In genomic region chr2:76962045-76962432, GRCm38 (mm10) we compare ENCODE assay signal across 19 mouse cellular contexts. TPM values are rescaled to one million over a fixed set of nuclear protein-coding genes. Genes with fewer than 3 reads are reported as not detected.
DNase-seq lines count a peak whose midpoint lies in the region; ATAC-seq and TF ChIP-seq lines count a peak whose summit lies in the region.
"Had no signal": no experiment of that assay in that cellular context is flagged by ENCODE, and none has a peak within 500 bp of the region (broad histone marks: within the 10 kb centered on the region; RNA-seq: fewer than 3 reads in every experiment).

No protein-coding gene starts in this region.

- no peaks in the 10 kb centered on the region for H3K9me3 ChIP-seq in midbrain, embryonic 15.5 days
- no peaks in the 10 kb centered on the region for H3K9me3 ChIP-seq in midbrain, embryonic 13.5 days
- H3K9me3 ChIP-seq in lung, postnatal 0 days (ENCODE audit: low read length), result no peaks in the 10 kb centered on the region
- H3K9me3 ChIP-seq in forebrain, postnatal 0 days (ENCODE audit: low read length), result no peaks in the 10 kb centered on the region
- H3K9me3 ChIP-seq: embryonic facial prominence, embryonic 10.5 days; forebrain, embryonic 13.5 days; heart, embryonic 12.5 days; hindbrain, embryonic 15.5 days had no signal

- TF ChIP-seq CTCF in kidney, adult 2 months (conservative IDR thresholded peaks at IDR 0.05; ENCODE audit: insufficient read depth, insufficient read length, low read depth, low read length), result no peak
- no peak for TF ChIP-seq CTCF in lung, postnatal 0 days (IDR thresholded peaks at IDR 0.05)
- TF ChIP-seq CTCF in forebrain, postnatal 0 days (IDR thresholded peaks at IDR 0.05; ENCODE audit: low read depth), result no peak

- no peak overlapping the region for H3K4me2 ChIP-seq in midbrain, embryonic 15.5 days
- H3K4me2 ChIP-seq in midbrain, embryonic 13.5 days (replicated peaks), result no peak overlapping the region
- H3K4me2 ChIP-seq in lung, postnatal 0 days (replicated peaks; ENCODE audit: low read depth, low read length), result no peak overlapping the region
- H3K4me2 ChIP-seq in forebrain, postnatal 0 days (ENCODE audit: low read depth), result no peak overlapping the region
- H3K4me2 ChIP-seq: forebrain, embryonic 13.5 days; heart, embryonic 12.5 days; hindbrain, embryonic 15.5 days had no signal

- TF ChIP-seq POLR2A in kidney, adult 2 months (IDR thresholded peaks at IDR 0.05; ENCODE audit: low read depth, low read length), result no peak

- no peak for TF ChIP-seq EP300 in lung, postnatal 0 days (IDR thresholded peaks at IDR 0.05)

- H3K36me3 ChIP-seq in kidney, adult 2 months (ENCODE audit: control insufficient read depth, insufficient read depth, low read length), result no peaks in the 10 kb centered on the region
- H3K36me3 ChIP-seq in midbrain, embryonic 15.5 days (replicated peaks), result no peaks in the 10 kb centered on the region
- no peaks in the 10 kb centered on the region for H3K36me3 ChIP-seq in midbrain, embryonic 13.5 days
- H3K36me3 ChIP-seq in lung, postnatal 0 days (ENCODE audit: insufficient read depth, low read length), result no peaks in the 10 kb centered on the region
- no peaks in the 10 kb centered on the region for H3K36me3 ChIP-seq in forebrain, postnatal 0 days (ENCODE audit: insufficient read depth)
- H3K36me3 ChIP-seq: embryonic facial prominence, embryonic 10.5 days; hindbrain, embryonic 15.5 days had no signal

- ATAC-seq in midbrain, embryonic 15.5 days (replicated peaks), result no peak
- no peak for ATAC-seq in midbrain, embryonic 13.5 days
- ATAC-seq in lung, postnatal 0 days, result peak; percentile 68; the same call in 1 of the 2 replicates
- ATAC-seq in forebrain, postnatal 0 days, result no peak
- ATAC-seq: activated CD4-positive, CD25-positive, alpha-beta regulatory T cell, adult 4 months; forebrain, embryonic 13.5 days; Patski had no signal

- no peak overlapping the region for H3K4me3 ChIP-seq in kidney, adult 2 months (ENCODE audit: insufficient read depth, low read depth, low read length)
- H3K4me3 ChIP-seq in midbrain, embryonic 15.5 days, result no peak overlapping the region
- H3K4me3 ChIP-seq in midbrain, embryonic 13.5 days (replicated peaks), result no peak overlapping the region
- no peak overlapping the region for H3K4me3 ChIP-seq in lung, postnatal 0 days (ENCODE audit: low read depth, low read length)
- no peak overlapping the region for H3K4me3 ChIP-seq in forebrain, postnatal 0 days (ENCODE audit: low read depth, low read length)
- H3K4me3 ChIP-seq: embryonic facial prominence, embryonic 10.5 days; forebrain, embryonic 13.5 days; heart, embryonic 12.5 days; hindbrain, embryonic 15.5 days had no signal

- no peak overlapping the region for H3K9ac ChIP-seq in midbrain, embryonic 15.5 days
- no peak overlapping the region for H3K9ac ChIP-seq in midbrain, embryonic 13.5 days (replicated peaks)
- no peak overlapping the region for H3K9ac ChIP-seq in lung, postnatal 0 days (replicated peaks; ENCODE audit: low read depth)
- H3K9ac ChIP-seq in forebrain, postnatal 0 days, result no peak overlapping the region
- H3K9ac ChIP-seq: forebrain, embryonic 13.5 days; heart, embryonic 12.5 days; hindbrain, embryonic 15.5 days had no signal

- 64% methylated on average over 6 of the region's 6 CpGs for WGBS in kidney, adult 2 months
- 57% methylated on average over 6 of the region's 6 CpGs for WGBS in midbrain, embryonic 15.5 days
- WGBS in midbrain, embryonic 13.5 days, result 55% methylated on average over 6 of the region's 6 CpGs
- 57% methylated on average over 6 of the region's 6 CpGs for WGBS in lung, postnatal 0 days
- 67% methylated on average over 6 of the region's 6 CpGs for WGBS in forebrain, postnatal 0 days

- no peak overlapping the region for H3K27ac ChIP-seq in kidney, adult 2 months (ENCODE audit: insufficient read depth, low read depth, low read length)
- 0 out of 2 replicates have a peak overlapping the region, but pooled peaks have one; percentile 27 for H3K27ac ChIP-seq in midbrain, embryonic 15.5 days
- no peak overlapping the region for H3K27ac ChIP-seq in midbrain, embryonic 13.5 days
- H3K27ac ChIP-seq in lung, postnatal 0 days (ENCODE audit: low read length), result no peak overlapping the region
- no peak overlapping the region for H3K27ac ChIP-seq in forebrain, postnatal 0 days (ENCODE audit: low read depth, low read length)
- H3K27ac ChIP-seq: embryonic facial prominence, embryonic 10.5 days; forebrain, embryonic 13.5 days; hindbrain, embryonic 15.5 days had no signal

- H3K27me3 ChIP-seq in kidney, adult 2 months (replicated peaks; ENCODE audit: control insufficient read depth, insufficient read depth, low read length), result no peaks in the 10 kb centered on the region
- no peaks in the 10 kb centered on the region for H3K27me3 ChIP-seq in midbrain, embryonic 15.5 days (replicated peaks)
- H3K27me3 ChIP-seq in midbrain, embryonic 13.5 days, result no peaks in the 10 kb centered on the region
- no peaks in the 10 kb centered on the region for H3K27me3 ChIP-seq in lung, postnatal 0 days (replicated peaks; ENCODE audit: insufficient read depth, low read length)
- H3K27me3 ChIP-seq in forebrain, postnatal 0 days (ENCODE audit: insufficient read depth, low read length), result no peaks in the 10 kb centered on the region
- H3K27me3 ChIP-seq: CH12.LX; forebrain, embryonic 13.5 days; heart, embryonic 12.5 days; hindbrain, embryonic 15.5 days had no signal

- DNase-seq in kidney, adult 2 months, result peak; percentile 3
- DNase-seq in kidney, adult 18-20 months, result no peak
- DNase-seq in lung, postnatal 0 days (ENCODE audit: low spot score), result peak; percentile 52
- DNase-seq in frontal cortex, adult 2 months (ENCODE audit: extremely low spot score in 1 of 2, low spot score in 1 of 2), result no peak
- no peak for DNase-seq in forebrain, postnatal 0 days
- DNase-seq: adrenal gland, postnatal 14 days; cerebellum, adult 2 months; cerebellum, postnatal 10 days; gastrocnemius, postnatal 10 days; heart, postnatal 36 days had no signal

- no peaks in the 10 kb centered on the region for H3K4me1 ChIP-seq in kidney, adult 2 months (ENCODE audit: control insufficient read depth, insufficient read depth, low read length)
- H3K4me1 ChIP-seq in midbrain, embryonic 15.5 days, result no peaks in the 10 kb centered on the region
- no peaks in the 10 kb centered on the region for H3K4me1 ChIP-seq in midbrain, embryonic 13.5 days (replicated peaks)
- no peaks in the 10 kb centered on the region for H3K4me1 ChIP-seq in lung, postnatal 0 days (ENCODE audit: insufficient read depth, low read depth, low read length)
- no peaks in the 10 kb centered on the region for H3K4me1 ChIP-seq in forebrain, postnatal 0 days (ENCODE audit: insufficient read depth)
- H3K4me1 ChIP-seq: embryonic facial prominence, embryonic 10.5 days; forebrain, embryonic 13.5 days; heart, embryonic 12.5 days; hindbrain, embryonic 15.5 days had no signal

RNA-seq across cellular contexts. Expression of gene Ttn, which starts 20.3 kb away (rescaled TPM):
- 0.07 and 1.2 TPM in 2 replicates for polyA plus RNA-seq in kidney, adult 2 months (2012; rRNA removed)
- 0.40 and 1.0 TPM in 2 replicates for polyA plus RNA-seq in midbrain, embryonic 15.5 days (2015; fragmentation: Nextera tagmentation; extraction: Ambion mirVana)
- 0.30 and 0.44 TPM in 2 replicates for polyA plus RNA-seq in midbrain, embryonic 13.5 days (2015; fragmentation: Nextera tagmentation; extraction: Ambion mirVana)
- polyA plus RNA-seq in lung, postnatal 0 days (2015; fragmentation: Nextera tagmentation; extraction: Ambion mirVana), result 5.5 and 9.0 TPM in 2 replicates
- 0.24 and 0.42 TPM in 2 replicates for polyA plus RNA-seq in frontal cortex, adult 2 months (2012; rRNA removed)
- 0.46 and 0.81 TPM in 2 replicates for total RNA-seq in forebrain, postnatal 0 days (2014; rRNA removed)
- 0.10 and 0.22 TPM in 2 replicates for polyA plus RNA-seq in forebrain, postnatal 0 days (2015; fragmentation: Nextera tagmentation; extraction: Ambion mirVana)

Comparison
In these comparisons a context has a peak if more than half of its experiments do, and no peak if none do; other contexts are left out.
1. DNase-seq: peak in kidney, adult 2 months (single experiment) and lung, postnatal 0 days (single experiment); none in kidney, adult 18-20 months (single experiment), frontal cortex, adult 2 months (0 of 2) and forebrain, postnatal 0 days (single experiment).